Mouse (Mus musculus) lung, embryonic 15.5 days (tissue): ENCODE data around the gene Babam2. TPM values are rescaled to one million over a fixed set of nuclear protein-coding genes. Genes with fewer than 3 reads are reported as not detected.

Experiments used
- ATAC-seq: fragments of 200-750 bp; cut with Nextera tagmentation; 2 replicates; pipeline ENCODE4 v1.8.0; 2017; ENCODE audit warnings: moderate number of reproducible peaks, borderline replicate concordance; ENCODE audit not compliant: low FRiP score, low TSS enrichment; ENCODE audit errors: extremely low read depth
- H3K27ac ChIP-seq: fragments of 300-500 bp; sonication (generic); 2 replicates; pipeline ENCODE4 v1.5.1; 2015; ENCODE audit warnings: moderate library complexity, mild to moderate bottlenecking, inconsistent platforms
- H3K27me3 ChIP-seq: fragments of 300-500 bp; sonication (generic); 2 replicates; pipeline ENCODE4 v1.6.1; 2015; ENCODE audit warnings: inconsistent platforms
- H3K36me3 ChIP-seq: fragments of 300-500 bp; sonication (generic); 2 replicates; pipeline ENCODE4 v1.6.1; 2015; ENCODE audit warnings: inconsistent platforms
- H3K4me1 ChIP-seq: fragments of 300-500 bp; sonication (generic); 2 replicates; pipeline ENCODE4 v1.6.1; 2015; ENCODE audit warnings: inconsistent platforms
- H3K4me2 ChIP-seq: fragments of 300-500 bp; sonication (generic); 2 replicates; pipeline ENCODE4 v1.6.1; 2015; ENCODE audit warnings: inconsistent platforms, mild to moderate bottlenecking, moderate library complexity
- H3K4me3 ChIP-seq: fragments of 300-500 bp; sonication (generic); 2 replicates; pipeline ENCODE4 v1.5.1; 2015; ENCODE audit warnings: mild to moderate bottlenecking, inconsistent platforms
- H3K9ac ChIP-seq: fragments of 300-500 bp; sonication (generic); 2 replicates; pipeline ENCODE4 v1.6.1; 2015; ENCODE audit warnings: inconsistent platforms
- H3K9me3 ChIP-seq: fragments of 300-500 bp; sonication (generic); 2 replicates; pipeline ENCODE4 v1.6.1; 2016; ENCODE audit warnings: inconsistent platforms
- WGBS: fragments of 180-500 bp; shearing (Covaris S2); methylation state at CpG from one replicate; pipeline ENCODE4 v1.1.7; 2015; 5-methylcytosine and 5-hydroxymethylcytosine counted together
- polyA plus RNA-seq: library from polyadenylated mRNA; unstranded; fragments of >200 nt; fragmentation: Nextera tagmentation; extraction: Ambion mirVana; gene quantifications from 2 replicates; pipeline ENCODE4 v1.2.1, GENCODE M21; 2015

The Babam2 gene
- polyA plus RNA-seq, 1 experiment from 2014 or later: 59.9 TPM

GRCm38 (mm10) chr5:31984369-31984961 is 287.0 kb downstream of the Babam2 start:
- H3K4me3 ChIP-seq: no peak overlapping the region
- no peaks in the 10 kb centered on the region for H3K27me3 ChIP-seq
- H3K4me1 ChIP-seq: no peaks in the 10 kb centered on the region
- no peak overlapping the region for H3K9ac ChIP-seq
- H3K36me3 ChIP-seq: no peaks in the 10 kb centered on the region
- ATAC-seq: no peak
- H3K27ac ChIP-seq: no peak overlapping the region
- no peak overlapping the region for H3K4me2 ChIP-seq
- 75% methylated on average over 13 of the region's 13 CpGs for WGBS
- no peaks in the 10 kb centered on the region for H3K9me3 ChIP-seq

GRCm38 (mm10) chr5:31985021-31985420 is 287.5 kb downstream of the Babam2 start:
- no peaks in the 10 kb centered on the region for H3K9me3 ChIP-seq
- H3K27ac ChIP-seq: no peak overlapping the region
- 79% methylated on average over 2 of the region's 2 CpGs for WGBS
- no peak for ATAC-seq
- no peak overlapping the region for H3K9ac ChIP-seq
- no peaks in the 10 kb centered on the region for H3K36me3 ChIP-seq
- no peak overlapping the region for H3K4me2 ChIP-seq
- no peaks in the 10 kb centered on the region for H3K4me1 ChIP-seq
- no peaks in the 10 kb centered on the region for H3K27me3 ChIP-seq
- no peak overlapping the region for H3K4me3 ChIP-seq

- no peaks in the 10 kb centered on the region for H3K9me3 ChIP-seq
- no peak for ATAC-seq
- no peaks in the 10 kb centered on the region for H3K4me1 ChIP-seq
- no peak overlapping the region for H3K4me2 ChIP-seq
- H3K27me3 ChIP-seq: no peaks in the 10 kb centered on the region
- H3K36me3 ChIP-seq: no peaks in the 10 kb centered on the region
- H3K4me3 ChIP-seq: no peak overlapping the region
- H3K9ac ChIP-seq: no peak overlapping the region
- WGBS: 82% methylated on average over 11 of the region's 11 CpGs
- no peak overlapping the region for H3K27ac ChIP-seq
Measured at GRCm38 (mm10) chr5:31987541-31988307, 290.2 kb downstream of the Babam2 start.

GRCm38 (mm10) chr5:31997189-31997954 is 299.9 kb downstream of the Babam2 start:
- ATAC-seq: no peak
- H3K36me3 ChIP-seq: no peaks in the 10 kb centered on the region
- H3K4me1 ChIP-seq: peaks cover 5% of the 10 kb centered on the region; the same call in 1 of the 2 replicates
- H3K9me3 ChIP-seq: no peaks in the 10 kb centered on the region
- WGBS: 53% methylated on average over 4 of the region's 4 CpGs
- H3K9ac ChIP-seq: no peak overlapping the region
- no peak overlapping the region for H3K4me2 ChIP-seq
- H3K27me3 ChIP-seq: no peaks in the 10 kb centered on the region
- no peak overlapping the region for H3K4me3 ChIP-seq
- H3K27ac ChIP-seq: no peak overlapping the region

GRCm38 (mm10) chr5:31998806-31999205 is 301.3 kb downstream of the Babam2 start:
- no peak for ATAC-seq
- Histone ChIP-seq H3K4me1 (peaks cover 5% of the 10 kb centered on the region; the same call in 1 of the 2 replicates), H3K4me3 (no peak overlapping the region), H3K4me2 (no peak overlapping the region), H3K27ac (no peak overlapping the region), H3K36me3 (no peaks in the 10 kb centered on the region), H3K27me3 (no peaks in the 10 kb centered on the region), H3K9me3 (no peaks in the 10 kb centered on the region), H3K9ac (no peak overlapping the region)
- WGBS: 63% methylated on average over 2 of the region's 2 CpGs

- ATAC-seq: no peak
- H3K27me3 ChIP-seq: no peaks in the 10 kb centered on the region
- H3K27ac ChIP-seq: no peak overlapping the region
- 53% methylated on average over 3 of the region's 3 CpGs for WGBS
- H3K9ac ChIP-seq: no peak overlapping the region
- H3K4me3 ChIP-seq: no peak overlapping the region
- no peak overlapping the region for H3K4me2 ChIP-seq
- H3K36me3 ChIP-seq: no peaks in the 10 kb centered on the region
- peaks cover 5% of the 10 kb centered on the region; the same call in 1 of the 2 replicates for H3K4me1 ChIP-seq
- H3K9me3 ChIP-seq: no peaks in the 10 kb centered on the region
Measured at GRCm38 (mm10) chr5:32000076-32000475, 302.6 kb downstream of the Babam2 start.

- Histone ChIP-seq H3K4me2 (no peak overlapping the region), H3K36me3 (no peaks in the 10 kb centered on the region), H3K27me3 (no peaks in the 10 kb centered on the region), H3K9ac (no peak overlapping the region), H3K4me3 (no peak overlapping the region), H3K4me1 (peaks cover 5% of the 10 kb centered on the region; the same call in 1 of the 2 replicates), H3K27ac (no peak overlapping the region), H3K9me3 (no peaks in the 10 kb centered on the region)
- WGBS: 68% methylated on average over 9 of the region's 9 CpGs
- no peak for ATAC-seq
Measured at GRCm38 (mm10) chr5:32001266-32001665, 303.8 kb downstream of the Babam2 start.

GRCm38 (mm10) chr5:32001771-32002170 is 304.3 kb downstream of the Babam2 start:
- H3K9me3 ChIP-seq: no peaks in the 10 kb centered on the region
- H3K27me3 ChIP-seq: no peaks in the 10 kb centered on the region
- no peak overlapping the region for H3K9ac ChIP-seq
- ATAC-seq: no peak
- no peak overlapping the region for H3K4me3 ChIP-seq
- no peak overlapping the region for H3K27ac ChIP-seq
- no peak overlapping the region for H3K4me2 ChIP-seq
- H3K36me3 ChIP-seq: no peaks in the 10 kb centered on the region
- 15% methylated on average over 3 of the region's 3 CpGs for WGBS
- peaks cover 5% of the 10 kb centered on the region; the same call in 1 of the 2 replicates for H3K4me1 ChIP-seq

GRCm38 (mm10) chr5:32008401-32008800 is 310.9 kb downstream of the Babam2 start:
- ATAC-seq: no peak
- H3K27ac ChIP-seq: no peak overlapping the region
- 48% methylated on average over 3 of the region's 3 CpGs for WGBS

GRCm38 (mm10) chr5:32010056-32010455 is 312.6 kb downstream of the Babam2 start:
- Histone ChIP-seq H3K4me1 (no peaks in the 10 kb centered on the region), H3K36me3 (no peaks in the 10 kb centered on the region), H3K27me3 (no peaks in the 10 kb centered on the region), H3K9ac (no peak overlapping the region), H3K27ac (no peak overlapping the region), H3K4me2 (no peak overlapping the region), H3K4me3 (no peak overlapping the region), H3K9me3 (no peaks in the 10 kb centered on the region)
- WGBS: 78% methylated on average over 4 of the region's 4 CpGs
- no peak for ATAC-seq

More at GRCm38 (mm10) chr5:32008401-32008800, 310.9 kb downstream of the Babam2 start:
- Histone ChIP-seq H3K27me3 (no peaks in the 10 kb centered on the region), H3K4me1 (no peaks in the 10 kb centered on the region), H3K9ac (no peak overlapping the region), H3K4me2 (no peak overlapping the region), H3K4me3 (no peak overlapping the region), H3K9me3 (no peaks in the 10 kb centered on the region), H3K36me3 (no peaks in the 10 kb centered on the region)

GRCm38 (mm10) chr5:32013053-32013452 is 315.6 kb downstream of the Babam2 start:
- Histone ChIP-seq H3K9ac (no peak overlapping the region), H3K4me3 (no peak overlapping the region), H3K4me1 (no peaks in the 10 kb centered on the region), H3K27me3 (no peaks in the 10 kb centered on the region), H3K27ac (no peak overlapping the region), H3K36me3 (no peaks in the 10 kb centered on the region), H3K4me2 (no peak overlapping the region), H3K9me3 (no peaks in the 10 kb centered on the region)
- WGBS: 70% methylated on average over 2 of the region's 2 CpGs
- no peak for ATAC-seq

GRCm38 (mm10) chr5:32014786-32015185 is 317.3 kb downstream of the Babam2 start:
- ATAC-seq: no peak
- Histone ChIP-seq H3K27ac (no peak overlapping the region), H3K9ac (no peak overlapping the region), H3K27me3 (no peaks in the 10 kb centered on the region), H3K4me3 (no peak overlapping the region), H3K36me3 (no peaks in the 10 kb centered on the region), H3K4me1 (no peaks in the 10 kb centered on the region), H3K4me2 (no peak overlapping the region), H3K9me3 (no peaks in the 10 kb centered on the region)
- 90% methylated on average over 7 of the region's 7 CpGs for WGBS
